Mouse (Mus musculus) neural tube, embryonic 14.5 days (tissue): Measurements from ENCODE around the gene Il18bp. TPM values are rescaled to one million over a fixed set of nuclear protein-coding genes. Genes with fewer than 3 reads are reported as not detected.
A peak's percentile ranks its signal among the peaks of the same experiment; 100 is the strongest.

Experiments
- ATAC-seq: fragments of 200-750 bp; cut with Nextera tagmentation; 2 replicates; pipeline ENCODE4 v1.8.0; 2017; ENCODE audit warnings: low read depth, mild to moderate bottlenecking, moderate TSS enrichment, moderate library complexity
- H3K27ac ChIP-seq: fragments of 300-500 bp; sonication (generic); 2 replicates; pipeline ENCODE4 v1.5.1; 2014; ENCODE audit warnings: low read depth, mild to moderate bottlenecking, control low read depth, low read length, moderate library complexity, mixed read lengths
- H3K27me3 ChIP-seq: fragments of 300-500 bp; sonication (generic); 2 replicates; pipeline ENCODE4 v1.6.1; 2014; ENCODE audit warnings: low read length; ENCODE audit not compliant: control insufficient read depth, insufficient read depth
- H3K36me3 ChIP-seq: fragments of 300-500 bp; sonication (generic); 2 replicates; pipeline ENCODE4 v1.6.1; 2014; ENCODE audit warnings: low read length, mixed read lengths; ENCODE audit not compliant: control insufficient read depth, insufficient read depth
- H3K4me1 ChIP-seq: fragments of 300-500 bp; sonication (generic); 2 replicates; pipeline ENCODE4 v1.6.1; 2014; ENCODE audit warnings: low read length; ENCODE audit not compliant: control insufficient read depth, insufficient read depth
- H3K4me2 ChIP-seq: fragments of 300-500 bp; sonication (generic); 2 replicates; pipeline ENCODE4 v1.6.1; 2014; ENCODE audit warnings: mild to moderate bottlenecking, low read depth, low read length, control low read depth
- H3K4me3 ChIP-seq: fragments of 300-500 bp; sonication (generic); 2 replicates; pipeline ENCODE4 v1.5.1; 2014; ENCODE audit warnings: low read depth, low read length, control low read depth, mixed read lengths
- H3K9ac ChIP-seq: fragments of 300-500 bp; sonication (generic); replicated peaks from 2 replicates; pipeline ENCODE4 v1.6.1; 2014; ENCODE audit warnings: low read depth, mild to moderate bottlenecking, control low read depth, low read length, mixed read lengths
- H3K9me3 ChIP-seq: fragments of 300-500 bp; sonication (generic); 2 replicates; pipeline ENCODE4 v1.6.1; 2016; ENCODE audit warnings: low read length; ENCODE audit not compliant: control insufficient read depth
- WGBS: fragments of 180-500 bp; shearing (Covaris S2); extraction: QIAGEN DNeasy Blood & Tissue Kit; methylation state at CpG from one replicate; pipeline ENCODE4 v1.1.7; 2014; 5-methylcytosine and 5-hydroxymethylcytosine counted together
- polyA plus RNA-seq: library from polyadenylated mRNA; unstranded; fragments of >200 nt; fragmentation: Nextera tagmentation; extraction: Ambion mirVana; gene quantifications from 2 replicates; pipeline ENCODE4 v1.2.1, GENCODE M21; 2014

Gene Il18bp
- polyA plus RNA-seq, 1 experiment from 2014 or later: 4.7 TPM

DNA sequence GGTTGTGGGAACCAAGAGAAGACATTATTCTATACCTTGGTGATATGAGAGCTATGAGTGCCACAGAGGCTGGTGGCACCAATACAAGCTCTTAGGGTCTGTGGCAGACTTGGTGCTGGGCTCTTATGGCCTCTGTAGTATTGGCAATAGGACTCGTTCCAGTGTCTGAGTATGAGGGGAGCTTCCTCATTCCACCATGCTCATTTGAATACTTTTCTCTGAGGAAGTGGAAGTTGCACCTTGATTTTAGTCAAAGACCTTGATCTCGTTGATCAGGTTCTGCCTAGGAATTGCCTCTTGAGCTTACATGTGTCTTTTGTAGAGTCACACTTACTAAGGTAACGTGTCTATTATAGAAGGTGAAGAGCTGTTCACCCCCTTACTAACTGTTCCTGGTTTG is 24.2 kb downstream of the Il18bp start:
- H3K4me2 ChIP-seq: no peak overlapping the region
- 89% methylated on average over 3 of the region's 3 CpGs for WGBS

DNA sequence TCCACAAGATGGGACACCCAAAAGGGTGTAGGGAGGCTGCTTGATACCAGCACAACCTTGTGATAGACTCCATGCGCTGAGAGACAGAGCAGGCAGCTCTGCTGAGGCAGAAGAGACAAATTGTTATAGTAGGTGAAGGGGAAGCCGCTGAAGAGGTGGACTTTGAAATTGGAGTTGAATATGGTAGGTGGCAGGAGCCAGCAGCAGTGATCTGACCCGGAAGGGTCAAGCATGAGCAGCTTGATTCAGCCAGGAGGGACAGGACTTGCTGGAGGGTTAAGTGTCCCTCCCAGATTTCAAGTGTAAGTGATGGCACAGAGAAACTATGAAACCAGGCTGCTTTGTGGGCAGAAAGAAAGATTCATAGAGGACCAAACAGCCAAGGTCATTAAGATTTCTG is 33.4 kb downstream of the Il18bp start:
- Histone ChIP-seq H3K4me3 (no peak overlapping the region), H3K4me2 (no peak overlapping the region), H3K9me3 (no peaks in the 10 kb centered on the region), H3K27ac (no peak overlapping the region), H3K4me1 (no peaks in the 10 kb centered on the region), H3K9ac (no peak overlapping the region), H3K36me3 (peaks cover 23% of the 10 kb centered on the region), H3K27me3 (no peaks in the 10 kb centered on the region)
- no peak for ATAC-seq
- WGBS: 94% methylated on average over 3 of the region's 3 CpGs

More for the DNA sequence above, 24.2 kb downstream of the Il18bp start:
- no peak overlapping the region for H3K4me3 ChIP-seq
- H3K36me3 ChIP-seq: peaks cover 93% of the 10 kb centered on the region
- H3K27ac ChIP-seq: no peak overlapping the region
- no peak for ATAC-seq
- H3K9ac ChIP-seq: no peak overlapping the region
- no peaks in the 10 kb centered on the region for H3K9me3 ChIP-seq
- no peaks in the 10 kb centered on the region for H3K4me1 ChIP-seq
- H3K27me3 ChIP-seq: no peaks in the 10 kb centered on the region

DNA sequence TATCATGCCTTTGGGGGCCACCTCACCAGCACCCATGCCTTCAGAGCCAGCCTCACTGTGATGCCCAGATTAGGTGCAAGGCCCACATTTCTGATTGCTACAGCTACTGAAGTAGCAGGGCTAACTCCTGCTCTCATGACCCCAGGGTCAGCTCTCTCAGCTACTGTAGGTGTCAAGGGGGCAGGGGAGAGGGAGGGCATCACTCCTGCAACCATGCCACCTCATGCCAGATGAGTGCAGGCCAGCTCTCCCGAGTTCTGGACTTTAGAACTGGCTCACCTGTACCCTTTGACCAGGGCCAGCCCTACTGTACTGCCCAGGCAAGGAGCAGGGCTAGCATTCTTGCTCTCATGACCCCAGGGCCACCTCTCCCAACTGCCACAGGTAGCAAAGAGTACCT is 35.8 kb downstream of the Il18bp start:
- no peaks in the 10 kb centered on the region for H3K9me3 ChIP-seq
- H3K27ac ChIP-seq: no peak overlapping the region
- H3K4me1 ChIP-seq: no peaks in the 10 kb centered on the region
- peaks cover 4% of the 10 kb centered on the region; the same call in 1 of the 2 replicates for H3K36me3 ChIP-seq
- WGBS: 93% methylated on average over 1 of the region's 1 CpGs
- H3K4me2 ChIP-seq: no peak overlapping the region
- no peak for ATAC-seq
- H3K9ac ChIP-seq: no peak overlapping the region
- H3K4me3 ChIP-seq: no peak overlapping the region
- no peaks in the 10 kb centered on the region for H3K27me3 ChIP-seq

GRCm38 (mm10) chr7:101974505-101974904 is 44.0 kb downstream of the Il18bp start:
- no peak for ATAC-seq
- Histone ChIP-seq H3K9me3 (no peaks in the 10 kb centered on the region), H3K36me3 (no peaks in the 10 kb centered on the region), H3K27ac (no peak overlapping the region), H3K4me2 (no peak overlapping the region), H3K27me3 (no peaks in the 10 kb centered on the region), H3K4me3 (no peak overlapping the region), H3K9ac (no peak overlapping the region), H3K4me1 (peaks cover 10% of the 10 kb centered on the region)
- WGBS: 65% methylated on average over 2 of the region's 2 CpGs

DNA sequence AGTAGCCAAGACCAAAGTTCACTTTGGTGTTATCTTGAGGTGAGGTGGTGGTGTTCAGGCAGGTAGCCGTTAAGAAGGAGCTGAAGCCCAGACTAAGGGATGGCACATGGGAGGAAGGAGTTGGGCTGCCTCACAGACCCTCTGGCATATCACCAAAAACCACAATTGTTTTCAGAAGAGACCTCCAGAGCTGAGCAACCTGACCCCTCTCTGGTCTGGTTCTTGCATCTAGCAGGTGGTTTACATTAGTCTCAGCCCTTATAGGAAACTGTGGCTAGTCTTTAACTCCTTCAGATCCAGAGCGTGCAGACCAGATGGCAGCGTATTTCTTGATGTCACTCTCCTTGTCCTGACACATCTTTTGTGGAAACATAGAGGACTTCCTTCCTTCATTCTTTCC is 44.8 kb downstream of the Il18bp start:
- Histone ChIP-seq H3K36me3 (no peaks in the 10 kb centered on the region), H3K27ac (no peak overlapping the region), H3K9me3 (no peaks in the 10 kb centered on the region), H3K9ac (no peak overlapping the region), H3K4me2 (no peak overlapping the region), H3K4me1 (peaks cover 17% of the 10 kb centered on the region), H3K4me3 (no peak overlapping the region), H3K27me3 (no peaks in the 10 kb centered on the region)
- ATAC-seq: no peak
- 82% methylated on average over 3 of the region's 3 CpGs for WGBS

DNA sequence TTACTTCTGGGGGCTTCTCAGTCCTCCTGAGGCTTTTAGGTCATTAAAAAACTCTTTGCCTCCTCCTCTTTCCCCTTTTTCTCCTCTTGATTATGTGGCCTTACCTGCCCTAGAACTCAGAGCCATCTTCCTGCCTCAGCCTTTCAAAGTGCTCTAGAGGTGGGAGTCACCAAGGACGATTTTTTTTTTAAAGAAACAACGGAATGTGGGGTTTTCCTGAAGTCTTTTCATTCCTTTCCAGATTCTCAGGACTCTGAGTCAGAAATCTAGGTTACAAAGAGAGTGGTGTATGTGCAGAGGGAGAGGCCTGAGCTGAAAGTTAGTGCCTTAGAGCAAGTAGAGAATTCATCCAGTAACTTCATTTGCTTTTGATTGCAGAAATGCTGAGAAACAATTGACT is 46.8 kb downstream of the Il18bp start:
- H3K4me1 ChIP-seq: peaks cover 18% of the 10 kb centered on the region

DNA sequence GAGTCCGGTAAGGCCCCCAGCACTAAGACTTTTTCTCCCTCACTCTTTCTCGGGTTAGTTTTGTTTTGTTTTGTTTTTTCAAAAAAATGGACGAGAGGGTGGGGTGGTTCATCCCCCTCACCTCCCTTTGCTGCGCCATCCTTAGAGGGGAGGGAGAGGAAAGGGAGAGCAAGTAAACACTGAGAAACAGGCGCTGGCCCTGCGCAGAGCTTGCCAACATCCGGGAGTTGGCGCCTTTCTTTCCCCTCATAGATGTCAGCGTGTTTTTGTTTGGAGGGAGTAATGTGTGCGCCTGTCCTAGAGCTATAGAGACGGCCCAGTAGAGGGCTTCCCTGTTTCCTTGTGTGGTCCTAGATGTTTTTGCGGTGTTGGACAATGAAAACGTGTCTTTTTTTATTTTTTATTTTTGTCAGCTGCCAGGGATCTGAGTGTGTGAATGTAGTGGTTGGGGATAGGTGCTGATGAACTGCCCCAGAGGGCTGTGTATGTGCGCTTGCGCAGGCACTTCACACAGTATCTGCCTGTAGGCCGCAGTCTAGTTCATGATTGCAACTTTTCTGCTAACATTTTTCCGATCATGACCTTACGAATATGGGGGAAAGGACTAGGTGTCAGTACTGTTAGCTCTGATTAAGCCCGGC is 47.5 kb downstream of the Il18bp start:
- peaks cover 18% of the 10 kb centered on the region for H3K4me1 ChIP-seq
- H3K27ac ChIP-seq: peak overlapping the region; percentile 99
- peak overlapping the region; percentile 74 for H3K4me3 ChIP-seq
- peak; percentile 74 for ATAC-seq
- WGBS: 4% methylated on average over 19 of the region's 19 CpGs
- H3K4me2 ChIP-seq: peak overlapping the region; percentile 75
- H3K36me3 ChIP-seq: no peaks in the 10 kb centered on the region
- no peaks in the 10 kb centered on the region for H3K9me3 ChIP-seq
- H3K9ac ChIP-seq: peak overlapping the region; percentile 96
- H3K27me3 ChIP-seq: no peaks in the 10 kb centered on the region

More for the DNA sequence above, 46.8 kb downstream of the Il18bp start:
- 56% methylated on average over 2 of the region's 2 CpGs for WGBS
- peak overlapping the region; percentile 74 for H3K4me3 ChIP-seq
- H3K36me3 ChIP-seq: no peaks in the 10 kb centered on the region
- peak overlapping the region; percentile 75 for H3K4me2 ChIP-seq
- H3K9ac ChIP-seq: peak overlapping the region; percentile 96
- H3K27me3 ChIP-seq: no peaks in the 10 kb centered on the region
- H3K27ac ChIP-seq: peak overlapping the region; percentile 99
- no peaks in the 10 kb centered on the region for H3K9me3 ChIP-seq
- no peak for ATAC-seq

DNA sequence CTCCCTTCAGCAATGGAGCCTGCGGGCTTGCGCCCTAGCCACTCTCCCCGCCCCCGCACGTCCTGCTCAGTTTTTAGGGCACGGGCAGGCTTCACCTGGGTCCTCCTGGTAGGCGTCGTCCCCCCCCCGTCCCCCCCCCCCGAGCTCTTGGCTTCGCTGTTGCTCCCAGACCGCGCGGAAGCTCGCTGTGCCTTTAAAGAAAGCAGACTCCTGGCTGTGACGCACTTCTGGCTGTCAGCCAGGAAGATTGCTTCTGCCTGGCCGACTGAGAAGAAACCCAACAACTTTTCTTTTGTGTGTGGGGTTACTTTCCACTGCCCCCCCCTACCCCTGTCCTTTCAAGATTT is 48.1 kb downstream of the Il18bp start:
- peak overlapping the region; percentile 99 for H3K27ac ChIP-seq
- peak; percentile 78 for ATAC-seq
- H3K36me3 ChIP-seq: no peaks in the 10 kb centered on the region
- H3K4me1 ChIP-seq: peaks cover 18% of the 10 kb centered on the region
- peak overlapping the region; percentile 96 for H3K9ac ChIP-seq
- no peaks in the 10 kb centered on the region for H3K9me3 ChIP-seq
- no peaks in the 10 kb centered on the region for H3K27me3 ChIP-seq
- peak overlapping the region; percentile 75 for H3K4me2 ChIP-seq
- WGBS: 0% methylated on average over 10 of the region's 17 CpGs
- H3K4me3 ChIP-seq: peak overlapping the region; percentile 74

DNA sequence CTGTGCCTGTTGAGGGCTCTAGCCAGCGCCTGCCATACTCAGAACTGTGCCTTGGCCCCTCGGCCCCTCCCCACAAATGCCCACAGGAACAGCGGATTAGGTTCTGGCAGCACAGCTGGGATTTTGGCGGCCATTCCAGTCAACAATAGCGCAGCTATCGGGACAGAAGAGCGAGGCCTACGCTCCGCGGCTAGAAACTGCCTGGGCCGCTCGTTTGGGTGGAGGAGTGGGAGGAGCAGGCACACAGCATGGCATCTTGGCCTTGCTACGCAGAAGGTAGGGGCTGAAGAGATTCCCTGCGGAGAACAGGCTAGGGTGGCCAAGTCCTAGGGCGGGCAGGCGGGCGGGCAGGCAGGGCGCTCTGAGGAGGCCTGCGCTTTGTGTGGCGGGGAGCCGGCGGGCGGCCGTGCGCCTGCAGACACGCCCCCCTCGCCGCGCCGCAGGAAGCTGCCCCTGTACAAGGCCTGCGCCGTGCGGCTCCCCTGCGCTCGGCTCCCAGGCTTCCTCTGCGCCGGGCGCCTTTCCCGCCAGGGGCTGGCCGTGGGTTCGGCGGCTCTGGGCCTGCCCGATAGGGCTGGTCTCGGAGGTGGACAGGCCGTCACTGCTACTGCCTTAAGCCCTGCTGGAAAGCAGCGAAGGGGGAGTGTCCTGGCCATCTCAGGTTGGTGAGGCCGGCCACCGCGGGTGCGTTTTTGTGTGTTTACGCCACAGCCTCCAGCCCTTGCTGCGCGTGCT is 48.6 kb downstream of the Il18bp start:
- peaks cover 18% of the 10 kb centered on the region for H3K4me1 ChIP-seq
- WGBS: under 1% methylated on average over 45 of the region's 53 CpGs
- ATAC-seq: peak; percentile 92
- peak overlapping the region; percentile 96 for H3K9ac ChIP-seq
- H3K36me3 ChIP-seq: no peaks in the 10 kb centered on the region
- H3K4me2 ChIP-seq: peak overlapping the region; percentile 75
- peak overlapping the region; percentile 74 for H3K4me3 ChIP-seq
- H3K27ac ChIP-seq: peak overlapping the region; percentile 99
- H3K27me3 ChIP-seq: no peaks in the 10 kb centered on the region
- H3K9me3 ChIP-seq: no peaks in the 10 kb centered on the region
